Mouse (Mus musculus) adrenal gland, postnatal 14 days (tissue): Measurements from ENCODE around the gene Dctn1. TPM values are rescaled to one million over a fixed set of nuclear protein-coding genes. Genes with fewer than 3 reads are reported as not detected.
A peak's percentile ranks its signal among the peaks of the same experiment; 100 is the strongest.

ENCODE experiments used
- DNase-seq: peaks from one replicate; pipeline ENCODE4 v3.0.0; 2021; ENCODE audit warnings: mixed read lengths
- total RNA-seq: library from RNA; stranded (reverse); gene quantifications from 2 replicates; pipeline ENCODE4 v1.2.3, GENCODE M21; 2021

Dctn1 gene
- total RNA-seq, 1 experiment from 2014 or later = 102 TPM

- no peak for DNase-seq
These were observed 67.6 kb downstream of the Dctn1 start for GRCm38 (mm10) chr6:83233306-83233705.

GRCm38 (mm10) chr6:83234280-83234741 lies 68.6 kb downstream of the Dctn1 start:
- no peak for DNase-seq

DNA sequence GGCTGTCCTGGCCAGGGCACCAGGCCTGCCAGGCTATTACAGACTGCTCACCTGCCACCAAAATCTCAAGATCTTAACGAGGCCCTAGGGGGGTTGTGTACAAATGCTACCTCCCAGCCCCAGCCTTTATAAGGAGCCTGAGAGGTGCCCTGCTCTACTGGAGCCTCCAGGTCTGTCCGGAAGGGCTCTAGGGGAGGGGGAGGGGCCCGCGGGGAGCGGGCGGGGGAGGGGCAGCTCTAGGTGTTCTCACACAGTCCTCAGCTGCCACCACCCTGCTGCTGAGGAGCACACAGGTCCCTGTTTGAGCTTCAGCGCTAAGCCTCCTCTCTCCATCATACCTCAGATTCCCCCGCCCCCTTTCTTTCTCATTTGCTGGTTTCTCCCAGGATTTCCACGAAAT lies 71.4 kb downstream of the Dctn1 start:
- DNase-seq = no peak

GRCm38 (mm10) chr6:83244422-83245061 lies 78.8 kb downstream of the Dctn1 start:
- DNase-seq = no peak

DNA sequence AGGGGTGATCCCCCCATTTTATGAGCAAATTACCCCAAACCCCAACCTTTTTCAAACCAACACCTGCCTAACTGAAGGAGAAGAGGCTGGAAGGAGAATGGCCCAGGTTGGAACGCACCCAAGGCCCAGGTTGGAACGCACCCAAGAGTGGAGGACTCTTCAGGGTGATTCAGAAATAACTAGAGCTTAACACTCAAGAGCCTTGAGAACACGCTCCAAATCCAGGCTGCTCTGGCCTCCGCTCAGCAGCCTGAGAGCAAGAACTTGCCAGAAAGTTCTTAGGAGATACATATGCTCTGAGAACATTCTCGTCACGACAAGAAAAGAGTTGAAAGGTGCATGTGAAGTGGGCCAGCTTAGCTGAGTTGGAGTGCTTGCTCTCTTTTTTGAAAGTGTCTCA lies 79.4 kb downstream of the Dctn1 start:
- DNase-seq = peak; percentile 90

DNA sequence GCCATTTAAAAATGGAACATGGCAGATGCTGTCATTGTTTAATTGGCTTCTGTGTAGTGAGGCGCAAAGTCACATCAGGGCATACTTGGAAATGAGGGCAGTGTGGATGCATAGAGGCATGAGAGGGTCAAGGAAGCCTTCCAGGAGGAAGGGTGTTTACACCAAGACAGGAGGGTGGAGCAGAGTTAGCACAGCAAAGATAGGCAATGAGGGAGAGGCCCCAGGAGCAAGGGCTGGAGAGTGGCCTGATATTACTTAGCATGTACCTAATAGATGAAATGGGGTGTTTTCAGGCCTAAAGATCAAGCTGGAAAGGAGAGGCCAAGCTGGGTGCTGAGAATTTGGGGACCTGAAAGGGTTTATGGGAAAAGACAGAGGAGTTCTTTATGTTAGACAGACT lies 80.3 kb downstream of the Dctn1 start:
- no peak for DNase-seq

- DNase-seq = no peak
These were observed 81.0 kb downstream of the Dctn1 start for GRCm38 (mm10) chr6:83246750-83247149.

GRCm38 (mm10) chr6:83247153-83247552 lies 81.4 kb downstream of the Dctn1 start:
- no peak for DNase-seq

Other genes with a start within 250 kb of the Dctn1 start
- 0.48 and 1.8 TPM in 2 replicates for gene Sema4f, start 226.2 kb upstream of the Dctn1 start, total RNA-seq
- gene M1ap, start 219.0 kb upstream of the Dctn1 start, total RNA-seq = not detected in 2 replicates
- gene Dok1, start 132.4 kb upstream of the Dctn1 start, total RNA-seq = 8.3 and 13.0 TPM in 2 replicates
- 2.8 and 4.1 TPM in 2 replicates for gene Loxl3, start 131.7 kb upstream of the Dctn1 start, total RNA-seq
- 164 and 190 TPM in 2 replicates for gene Aup1, start 111.4 kb upstream of the Dctn1 start, total RNA-seq
- gene Htra2, start 110.6 kb upstream of the Dctn1 start, total RNA-seq = 50.7 and 59.3 TPM in 2 replicates
- 2.8 TPM in 2 replicates for gene Dqx1, start 108.1 kb upstream of the Dctn1 start, total RNA-seq
- 9.4 and 10.4 TPM in 2 replicates for gene Tlx2, start 95.6 kb upstream of the Dctn1 start, total RNA-seq
- gene Pcgf1, start 88.1 kb upstream of the Dctn1 start, total RNA-seq = 29.2 and 39.8 TPM in 2 replicates
- gene Lbx2, start 79.6 kb upstream of the Dctn1 start, total RNA-seq = 6.4 and 9.0 TPM in 2 replicates
- gene Ccdc142, start 64.3 kb upstream of the Dctn1 start, total RNA-seq = 3.1 and 6.0 TPM in 2 replicates
- gene Gm42688, start 64.3 kb upstream of the Dctn1 start, total RNA-seq = 4.1 and 5.3 TPM in 2 replicates
- gene Mrpl53, start 56.9 kb upstream of the Dctn1 start, total RNA-seq = 114 and 119 TPM in 2 replicates
- gene Mogs, start 50.4 kb upstream of the Dctn1 start, total RNA-seq = 51.1 and 56.5 TPM in 2 replicates
- gene Wbp1, start 44.4 kb upstream of the Dctn1 start, total RNA-seq = 64.5 and 69.3 TPM in 2 replicates
- 19.3 and 22.5 TPM in 2 replicates for gene Ino80b, start 40.5 kb upstream of the Dctn1 start, total RNA-seq
- 9.1 and 13.6 TPM in 2 replicates for gene Rtkn, start 30.5 kb upstream of the Dctn1 start, total RNA-seq
- gene Wdr54, start 9.5 kb upstream of the Dctn1 start, total RNA-seq = 1.5 and 2.9 TPM in 2 replicates
- 0.33 and 0.34 TPM in 2 replicates for gene 1700003E16Rik, start 9.5 kb upstream of the Dctn1 start, total RNA-seq
- gene Slc4a5, start 53.9 kb downstream of the Dctn1 start, total RNA-seq = 0.30 and 0.98 TPM in 2 replicates
- 21.1 and 24.1 TPM in 2 replicates for gene Mthfd2, start 160.0 kb downstream of the Dctn1 start, total RNA-seq
- 75.9 and 79.9 TPM in 2 replicates for gene Mob1a, start 160.1 kb downstream of the Dctn1 start, total RNA-seq
- gene Bola3, start 183.2 kb downstream of the Dctn1 start, total RNA-seq = 261 TPM in 2 replicates